Mouse (Mus musculus) heart, adult 9 months (tissue): ENCODE measurements around the gene Bmf.

ENCODE experiments used
- DNase-seq, 2 experiments: peaks; one replicate each; pipeline ENCODE4 v3.0.0; 2022; ENCODE audit warnings: low spot score in 2 of 2

Bmf gene

DNA sequence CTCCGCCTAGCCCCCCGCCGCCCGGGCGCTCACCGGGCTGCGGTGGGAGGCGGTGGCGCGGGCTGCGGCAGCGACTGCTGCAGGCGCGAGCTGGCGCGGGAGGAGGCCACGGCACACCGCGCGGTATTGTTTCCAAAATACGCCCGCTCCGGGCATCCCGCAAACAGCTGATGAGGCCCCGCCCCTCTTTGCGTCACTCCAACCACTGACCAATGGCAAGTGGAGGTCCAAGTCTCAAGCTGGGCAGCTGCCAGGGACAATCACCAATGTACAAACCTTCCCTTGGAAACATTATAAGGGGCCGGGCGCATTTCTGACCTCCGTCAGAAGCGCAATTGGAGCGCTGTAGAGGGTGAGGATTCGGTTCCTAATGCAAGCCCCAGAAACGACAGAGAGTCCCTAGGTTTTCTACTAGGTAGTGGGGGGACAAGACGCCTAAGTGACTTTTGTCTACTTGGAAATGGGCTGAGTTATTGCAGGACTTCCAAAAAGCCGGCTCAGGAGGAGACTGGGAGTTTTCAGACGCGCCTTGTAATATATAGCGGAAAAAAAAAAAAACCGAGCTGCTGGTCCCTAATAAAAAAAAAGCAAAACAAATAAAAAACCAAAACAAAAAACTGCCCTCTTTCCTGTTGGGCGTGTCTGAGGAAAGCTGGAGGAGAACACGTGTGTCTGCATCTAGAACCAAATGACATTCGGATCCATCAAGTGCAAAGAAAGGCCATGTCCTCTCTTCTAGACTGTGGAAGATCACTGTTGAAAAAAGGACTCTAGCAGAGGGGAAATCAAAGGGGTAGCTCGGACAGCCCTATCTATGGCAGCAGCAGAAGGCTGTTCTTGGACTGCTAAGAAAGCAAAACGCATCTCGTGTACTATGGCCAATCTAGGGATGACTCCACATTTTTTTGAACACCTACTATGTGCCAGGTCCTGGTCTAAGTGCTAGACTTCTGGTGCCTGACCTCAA is at the start of gene Bmf:
Gene Bmf (minus strand): TSS at position 181 of the 967 bp plus-strand sequence.
- peak; percentile 99 to 100 for DNase-seq

DNA sequence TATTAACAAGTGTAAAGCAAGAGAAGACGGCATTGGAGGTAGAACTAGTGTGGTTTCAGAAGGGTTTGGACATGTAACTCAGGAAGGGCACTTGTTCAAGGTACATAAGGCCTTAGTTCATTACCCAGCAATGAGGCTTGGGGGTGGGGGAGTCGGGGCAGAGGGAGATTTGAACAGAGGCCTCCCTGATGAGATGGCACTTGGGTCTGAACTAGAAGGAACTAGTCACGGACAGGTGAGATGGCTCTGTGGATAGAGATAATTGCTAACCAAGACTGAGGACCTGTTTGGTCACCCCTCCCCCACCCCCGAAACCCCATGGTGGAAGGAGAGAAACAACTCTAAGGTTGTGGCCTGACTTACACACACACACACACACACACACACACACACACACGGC is 49.6 kb upstream of the Bmf start:
- no peak for DNase-seq

DNA sequence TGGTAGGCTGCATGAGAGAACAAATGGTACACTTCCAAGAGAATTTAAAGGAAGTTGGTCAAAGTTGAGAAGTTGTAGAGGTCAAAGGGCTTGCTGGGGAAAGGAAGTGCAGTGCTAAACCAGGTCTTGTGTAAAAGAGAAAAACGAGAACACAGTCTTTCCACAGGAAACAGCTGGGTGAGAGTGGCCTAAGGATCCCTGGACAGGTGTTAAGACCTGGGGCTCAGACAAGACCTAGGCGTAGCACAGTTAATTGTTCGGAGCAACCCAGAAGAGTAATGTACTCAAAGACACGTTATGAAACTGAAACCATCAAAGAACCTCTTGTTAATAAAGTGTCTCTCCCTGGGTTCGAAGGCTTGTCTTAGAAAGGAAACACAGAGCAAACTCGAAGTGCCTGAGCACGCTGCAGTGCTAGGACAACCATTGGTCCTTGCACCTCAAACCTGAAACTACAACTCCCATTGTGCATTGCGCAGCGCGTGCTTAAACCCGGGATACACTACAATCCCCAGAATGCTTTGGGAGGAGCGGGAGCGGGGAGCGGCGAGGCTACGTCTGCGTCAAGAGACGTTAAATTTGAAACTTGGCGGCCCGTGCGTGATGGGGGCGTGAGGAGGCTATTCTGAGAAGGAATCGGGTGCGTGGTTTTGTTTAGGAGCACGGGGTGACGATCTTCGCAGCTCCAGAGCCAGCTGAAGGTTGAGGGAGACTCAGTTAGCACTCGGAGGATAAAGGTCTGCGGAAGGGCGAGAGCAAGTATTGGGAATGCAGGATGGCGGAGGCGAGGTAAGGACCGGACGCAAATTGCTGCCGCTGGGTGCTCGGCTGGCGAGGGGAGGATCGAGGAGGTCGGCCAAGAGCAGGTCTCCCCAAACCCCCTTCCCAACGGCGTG is 48.4 kb upstream of the Bmf start, which contains the start of gene Bub1b:
Gene Bub1b (plus strand): TSS at position 539 of the 896 bp plus-strand sequence.
- peak; percentile 79 to 89 for DNase-seq

DNA sequence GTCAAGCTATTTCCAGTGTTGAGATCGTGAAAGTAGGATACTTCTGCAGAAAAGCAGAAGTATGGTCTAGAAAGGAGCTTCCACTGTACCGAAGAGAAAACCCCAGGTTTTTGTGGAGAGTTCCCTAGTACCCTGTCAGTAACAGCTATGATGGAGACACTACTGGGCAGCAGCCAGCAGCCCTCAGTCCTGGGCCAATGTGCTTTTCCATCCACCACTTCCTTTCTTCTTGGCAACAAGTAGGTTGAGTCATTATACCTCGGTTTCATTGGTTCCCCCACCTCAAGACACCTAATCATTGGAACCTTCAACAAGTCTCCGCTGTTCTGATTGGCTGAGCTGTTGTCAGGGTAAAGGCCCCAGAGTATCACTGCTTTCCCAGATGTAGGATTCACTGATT is 41.6 kb upstream of the Bmf start:
- DNase-seq = no peak

- DNase-seq = no peak
These were observed 38.2 kb upstream of the Bmf start for GRCm38 (mm10) chr2:118587686-118588085.

- DNase-seq = no peak
These were observed 36.5 kb upstream of the Bmf start for GRCm38 (mm10) chr2:118586013-118586412.

GRCm38 (mm10) chr2:118573135-118573534 is 23.6 kb upstream of the Bmf start:
- no peak for DNase-seq

DNA sequence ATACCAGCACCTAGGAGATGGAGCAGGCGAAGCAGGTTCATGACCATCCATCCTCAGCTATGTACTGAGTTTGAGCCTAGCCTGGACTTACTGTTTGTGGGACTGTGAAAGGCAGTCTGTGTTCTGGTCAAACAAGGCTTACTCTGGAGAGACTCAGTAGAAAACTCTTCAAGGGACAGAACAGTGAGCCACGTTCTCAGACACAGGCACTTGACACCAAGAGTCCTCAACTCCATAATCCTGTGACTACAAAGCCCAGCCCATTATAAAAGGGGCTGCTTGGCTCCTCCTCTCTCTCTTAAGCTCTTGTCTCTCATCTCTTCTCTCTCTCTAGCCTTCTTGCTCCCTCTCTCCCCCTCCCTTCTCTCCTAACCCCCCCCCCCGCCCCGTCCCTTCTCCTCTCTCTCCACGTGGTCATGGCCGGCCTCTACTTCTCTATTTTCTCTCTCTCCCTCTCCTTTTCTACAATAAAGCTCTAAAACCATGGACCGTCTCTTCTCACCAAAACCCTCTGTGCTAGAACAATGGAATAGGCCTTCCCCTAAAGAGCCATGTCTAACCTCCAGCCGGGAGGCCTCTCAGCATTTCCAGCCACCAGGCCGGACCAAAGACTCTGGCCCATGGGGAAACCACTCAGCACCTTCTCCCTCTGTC is 22.8 kb upstream of the Bmf start:
- no peak for DNase-seq

DNA sequence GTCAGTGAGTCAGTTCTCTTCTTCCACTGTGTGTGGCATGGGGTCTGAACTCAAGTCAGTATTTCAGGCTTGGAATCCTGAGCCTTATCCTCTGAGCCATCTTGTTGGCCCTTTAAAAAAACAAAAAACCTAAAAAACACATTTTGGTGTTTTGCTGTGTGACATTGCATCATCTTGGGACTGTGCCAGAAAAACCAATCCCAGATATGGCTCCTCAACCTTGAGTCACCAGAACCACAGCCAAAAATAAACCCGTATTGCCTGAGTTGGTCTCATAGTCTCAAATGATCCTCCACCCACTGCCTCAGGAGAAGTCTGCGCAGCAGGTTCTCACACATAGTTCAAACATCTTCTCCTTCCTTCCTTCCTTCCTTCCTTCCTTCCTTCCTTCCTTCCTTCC is 21.5 kb upstream of the Bmf start:
- DNase-seq = peak in 1 of 2 experiments; percentile 11

GRCm38 (mm10) chr2:118567179-118567578 is 17.7 kb upstream of the Bmf start:
- DNase-seq = peak; percentile 26 to 47

- DNase-seq = peak in 1 of 2 experiments; percentile 54
These were observed 12.9 kb upstream of the Bmf start for GRCm38 (mm10) chr2:118562431-118562830.

- no peak for DNase-seq
These were observed 12.5 kb upstream of the Bmf start for GRCm38 (mm10) chr2:118562015-118562414.

- DNase-seq = no peak
These were observed 8.9 kb upstream of the Bmf start for GRCm38 (mm10) chr2:118558426-118558825.

DNA sequence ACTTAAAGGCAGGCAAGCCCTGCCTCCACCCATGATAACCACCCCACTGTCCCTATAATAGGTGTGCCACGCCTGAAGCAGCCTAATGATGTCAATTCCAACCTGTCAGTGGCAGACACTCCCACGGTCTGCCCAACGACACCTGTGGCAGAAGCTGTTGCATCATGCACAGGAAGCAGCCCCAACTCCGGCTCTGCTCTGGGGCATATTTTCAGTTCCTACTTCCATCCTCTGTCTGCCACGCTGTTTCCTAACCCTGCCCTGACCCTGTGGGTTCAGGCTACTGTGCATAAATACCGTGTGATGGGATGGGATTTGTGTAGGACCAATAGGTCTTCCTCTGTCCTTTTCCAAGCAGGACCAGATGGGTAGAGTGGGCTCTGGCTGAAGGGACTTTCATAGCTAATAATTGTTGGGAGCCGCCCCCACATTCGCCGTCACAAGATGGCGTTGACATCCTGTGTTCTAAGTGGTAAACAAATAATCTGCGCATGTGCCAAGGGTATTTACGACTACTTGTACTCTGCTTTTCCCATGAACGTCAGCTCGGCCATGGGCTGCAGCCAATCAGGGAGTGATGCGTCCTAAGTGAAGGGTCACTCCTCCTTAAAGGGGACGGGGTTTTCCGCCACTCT is 5.0 kb upstream of the Bmf start:
- peak; percentile 78 to 83 for DNase-seq

DNA sequence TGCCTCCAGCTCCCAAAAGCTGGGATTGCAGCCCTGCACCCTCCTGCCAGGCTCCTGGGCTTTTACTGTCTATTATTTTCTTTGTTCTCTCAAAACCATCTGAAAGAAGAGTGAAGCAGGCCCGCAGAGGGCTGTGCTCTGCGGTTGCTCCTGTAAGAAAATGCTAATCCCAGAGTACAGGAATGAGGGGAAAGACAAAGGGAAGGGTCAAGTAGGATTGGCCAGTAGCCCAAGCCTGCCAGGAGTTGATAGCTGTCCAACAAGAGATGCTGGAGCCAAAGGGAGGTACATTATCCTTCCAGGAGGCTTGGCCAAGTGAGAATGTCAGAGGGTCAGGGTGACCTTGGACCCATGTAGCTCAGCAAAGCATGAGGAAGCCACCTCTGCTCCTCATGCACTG is 2.1 kb upstream of the Bmf start:
- no peak for DNase-seq

DNA sequence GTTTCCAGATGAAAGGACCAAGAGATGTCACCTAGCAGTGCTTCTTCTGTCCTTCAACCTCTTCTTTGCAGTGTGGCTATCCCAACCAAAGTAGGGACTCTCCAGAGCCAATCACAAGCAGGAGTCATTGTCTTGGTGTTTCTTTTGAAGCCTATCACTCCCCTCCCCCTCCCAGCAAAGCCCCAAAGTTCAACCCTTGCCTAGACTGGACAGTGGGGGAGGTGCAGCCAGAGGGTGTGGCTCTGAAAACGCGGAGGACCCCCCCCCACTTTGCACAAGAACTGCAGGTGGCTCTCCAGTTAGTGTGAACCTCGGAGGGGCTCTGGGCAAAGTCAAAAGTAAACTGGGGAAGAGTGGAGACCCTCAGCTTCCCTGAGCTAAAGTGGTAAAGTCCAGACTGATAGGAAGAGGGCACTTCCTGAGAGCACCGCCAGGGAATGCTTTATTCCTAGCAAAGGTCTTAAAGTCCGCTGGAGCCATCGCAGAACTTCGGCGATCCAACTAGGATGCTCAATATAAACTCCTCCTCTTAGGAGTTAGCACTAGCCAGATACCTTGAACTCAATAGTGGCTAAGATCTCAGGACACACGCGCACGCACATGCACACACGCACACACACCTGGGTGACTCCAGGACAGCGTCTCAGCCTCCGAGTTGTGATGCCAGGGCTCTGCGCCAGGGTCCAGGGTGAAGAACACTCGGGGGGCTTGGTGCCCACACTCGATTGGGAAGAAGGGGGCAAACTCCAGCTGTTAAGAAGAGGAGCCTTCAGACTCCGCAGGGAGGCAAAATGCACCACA is 866 bp downstream of the Bmf start:
- DNase-seq = peak in 1 of 2 experiments; percentile 34

DNA sequence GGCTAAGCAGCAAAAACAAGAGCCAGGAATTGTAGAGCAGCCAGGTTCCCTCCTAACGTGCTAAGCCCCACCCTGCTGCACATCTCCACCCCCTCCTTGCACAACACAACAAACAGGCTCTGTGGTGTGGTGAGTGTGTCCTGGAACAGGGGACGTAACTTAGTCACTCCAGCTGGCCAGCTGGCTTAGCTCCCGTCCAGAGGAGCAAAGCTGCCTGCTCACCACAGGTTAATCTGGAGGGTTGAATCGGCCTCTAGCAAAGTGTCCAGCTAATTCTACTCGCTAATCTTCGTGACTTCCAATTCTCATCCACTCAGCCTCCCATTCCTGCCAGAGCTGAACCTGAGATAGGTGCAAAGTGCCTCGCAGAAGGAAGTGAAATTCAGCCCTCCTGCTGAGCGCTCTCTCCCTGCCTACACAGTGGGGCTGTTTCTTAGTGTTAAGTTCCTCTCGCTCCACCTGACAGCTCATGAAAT is 1.9 kb downstream of the Bmf start:
- peak in 1 of 2 experiments; percentile 73 for DNase-seq

GRCm38 (mm10) chr2:118546798-118547165 is 2.7 kb downstream of the Bmf start:
- DNase-seq = no peak

GRCm38 (mm10) chr2:118546104-118546797 is 3.2 kb downstream of the Bmf start:
- peak in 1 of 2 experiments; percentile 27 for DNase-seq
